Mouse (Mus musculus): Measurements from ENCODE around the gene Rcn1.

Rcn1 gene

GRCm38 (mm10) chr2:105337171-105337875 lies 61.8 kb downstream of the Rcn1 start:
- DNase-seq (ENCODE audit: low spot score) = no peak

GRCm38 (mm10) chr2:105336314-105337027 lies 62.6 kb downstream of the Rcn1 start:
- DNase-seq (ENCODE audit: low spot score) = no peak
